Mouse (Mus musculus): ENCODE results near the gene Wdr26. TPM values are rescaled to one million over a fixed set of nuclear protein-coding genes. Genes with fewer than 3 reads are reported as not detected.
A peak's percentile ranks its signal among the peaks of the same experiment; 100 is the strongest.

The Wdr26 gene
- total RNA-seq (2022) = 100 to 1,000 TPM; 120 to 162 (median 149) TPM

- DNase-seq = peak; percentile 75
These were observed at the start of gene Wdr26 for GRCm38 (mm10) chr1:181211920-181212633. Gene Wdr26 (minus strand): TSS chr1:181212001.

DNA sequence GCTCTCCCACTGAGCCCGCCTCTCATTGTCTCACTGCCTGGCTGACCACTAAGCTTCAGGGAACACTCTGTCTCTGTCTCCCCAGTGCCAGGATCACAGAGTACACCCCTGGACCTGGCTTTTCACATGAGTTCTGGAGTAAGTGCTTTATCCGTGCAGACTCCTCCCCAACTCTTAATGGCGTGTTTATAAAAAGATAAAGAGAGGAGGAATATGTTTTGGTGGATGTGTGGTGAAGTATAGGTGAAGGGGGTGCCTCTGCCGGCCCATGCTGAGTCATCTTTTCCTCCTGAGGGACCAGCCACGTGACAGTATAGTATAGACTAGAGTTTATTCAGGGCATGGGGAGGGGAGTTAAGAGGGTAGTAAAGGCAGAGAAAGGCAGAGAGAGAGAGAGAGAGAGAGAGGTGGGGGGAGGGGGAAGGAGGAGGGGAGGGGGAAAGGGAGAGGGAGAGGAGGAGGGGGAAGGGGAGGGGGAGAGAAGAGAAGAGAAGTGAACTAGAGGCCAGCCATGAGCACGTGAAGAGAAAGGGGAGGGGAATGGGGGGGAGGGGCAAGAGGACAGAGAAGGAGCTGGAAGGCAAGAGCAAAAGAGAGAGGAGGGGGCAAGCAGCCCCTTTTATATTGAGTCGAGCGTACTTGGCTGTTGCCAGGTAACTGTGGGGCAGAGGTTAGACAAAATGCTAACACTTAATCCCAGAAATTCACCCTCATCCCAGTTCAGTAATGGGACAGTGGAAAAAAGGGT, 49.3 kb upstream of the Wdr26 start:
- DNase-seq = no peak

- DNase-seq = no peak
These were observed 48.6 kb upstream of the Wdr26 start for GRCm38 (mm10) chr1:181260422-181260821.

DNA sequence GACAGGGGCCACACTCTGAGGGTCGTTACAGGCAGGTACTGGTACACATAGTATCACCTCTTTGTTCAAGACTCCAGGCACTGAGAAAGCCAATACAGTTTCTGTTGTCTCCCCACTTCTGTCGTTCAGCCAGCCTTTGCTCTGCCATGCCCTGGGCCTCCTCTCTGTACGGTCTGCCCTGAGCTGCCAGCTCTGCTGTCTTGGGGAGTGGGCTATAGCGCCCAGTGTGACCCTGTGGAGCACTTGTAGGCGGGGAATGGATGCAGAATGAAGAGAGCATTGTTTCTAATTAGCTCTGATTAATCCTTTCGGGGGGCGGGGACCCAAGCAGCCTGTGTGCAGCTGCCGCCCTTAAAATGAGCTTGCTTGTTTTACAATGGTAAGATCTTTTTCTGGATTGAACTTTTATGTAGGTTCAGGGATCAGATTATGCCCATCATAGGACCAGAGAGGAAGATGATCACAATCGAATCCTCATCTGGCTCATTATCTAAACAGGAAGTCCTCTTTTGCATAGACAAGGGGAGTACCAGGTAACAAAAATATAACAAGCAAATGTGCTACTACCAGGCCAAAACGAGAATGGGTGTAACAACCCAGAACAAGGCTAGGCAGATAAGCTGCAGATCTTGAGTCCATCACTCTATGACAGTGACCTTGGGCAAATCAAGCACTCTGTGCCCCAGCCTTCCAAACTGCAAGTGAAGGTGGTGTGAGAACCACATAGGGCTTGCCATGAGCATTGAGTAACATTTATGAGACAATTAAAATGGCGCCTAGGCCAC, 48.0 kb upstream of the Wdr26 start:
- no peak for DNase-seq

- no peak for DNase-seq
These were observed 47.3 kb upstream of the Wdr26 start for GRCm38 (mm10) chr1:181259056-181259455.

- no peak for DNase-seq
These were observed 46.8 kb upstream of the Wdr26 start for GRCm38 (mm10) chr1:181258616-181259015.

- DNase-seq = peak; percentile 85
These were observed 46.1 kb upstream of the Wdr26 start for GRCm38 (mm10) chr1:181257585-181258555.

DNA sequence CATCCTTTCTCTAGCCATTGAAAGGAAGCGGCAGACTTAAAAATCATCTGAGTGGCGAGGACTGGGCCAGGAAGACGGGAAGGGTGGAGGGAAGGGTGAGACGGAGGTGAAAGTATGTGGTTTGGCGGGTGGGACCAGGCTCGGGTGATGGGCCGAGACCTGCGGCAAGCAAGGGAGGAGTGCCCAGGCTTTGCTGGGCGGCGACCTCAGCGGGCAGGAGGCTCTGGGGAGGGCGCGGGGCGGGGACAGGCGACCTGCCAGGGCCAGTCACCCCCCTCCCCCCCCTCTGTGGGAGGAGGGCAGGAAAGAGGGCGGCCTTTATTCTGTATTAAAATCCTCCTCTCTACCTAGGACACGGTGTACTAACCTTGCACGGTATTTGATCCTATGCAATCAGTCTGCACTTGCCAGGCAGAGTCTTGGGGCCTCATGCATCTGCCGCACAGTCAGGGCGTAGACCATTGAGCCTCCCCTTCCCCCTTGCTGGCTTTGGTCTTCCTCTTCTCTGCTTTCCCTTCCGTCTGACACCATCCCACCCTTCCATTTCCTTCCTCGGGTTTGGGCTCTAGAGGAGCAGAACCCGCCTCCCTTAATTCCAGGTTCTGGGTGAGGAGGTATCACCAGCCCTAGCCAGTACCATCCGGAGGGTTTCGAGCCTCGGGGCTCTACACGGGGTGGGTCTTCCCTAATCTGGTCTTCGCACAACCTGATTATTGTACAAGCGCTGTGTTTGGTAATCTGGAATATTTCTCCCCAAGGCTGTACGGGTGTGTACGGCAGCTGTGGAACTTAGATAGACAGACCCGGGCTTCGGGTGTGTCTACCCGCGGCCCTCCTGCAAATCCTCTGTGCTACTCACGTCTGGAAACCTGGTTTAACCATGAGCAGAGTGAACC, 45.1 kb upstream of the Wdr26 start:
- peak; percentile 81 for DNase-seq

GRCm38 (mm10) chr1:181255891-181256688, 44.3 kb upstream of the Wdr26 start:
- DNase-seq = peak; percentile 56

DNA sequence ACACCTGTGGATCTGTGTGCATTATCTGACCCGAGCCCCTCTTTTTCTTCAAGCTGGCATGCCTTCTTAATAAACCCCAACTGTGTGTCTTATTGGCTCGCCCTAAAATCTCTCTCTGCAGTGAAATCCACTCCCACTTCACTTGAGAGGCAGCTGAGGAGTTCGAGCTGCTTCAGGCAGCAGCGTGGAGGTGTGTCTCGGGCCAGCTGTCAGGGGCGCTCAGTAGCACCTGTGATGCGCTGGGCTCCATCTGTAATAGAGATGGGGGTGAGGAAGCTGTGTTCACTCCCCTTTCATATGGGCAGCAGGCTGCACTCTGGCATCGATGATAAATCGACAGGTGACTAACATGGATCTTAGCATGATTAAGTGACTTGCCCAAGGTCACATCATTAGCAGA, 43.6 kb upstream of the Wdr26 start:
- no peak for DNase-seq

DNA sequence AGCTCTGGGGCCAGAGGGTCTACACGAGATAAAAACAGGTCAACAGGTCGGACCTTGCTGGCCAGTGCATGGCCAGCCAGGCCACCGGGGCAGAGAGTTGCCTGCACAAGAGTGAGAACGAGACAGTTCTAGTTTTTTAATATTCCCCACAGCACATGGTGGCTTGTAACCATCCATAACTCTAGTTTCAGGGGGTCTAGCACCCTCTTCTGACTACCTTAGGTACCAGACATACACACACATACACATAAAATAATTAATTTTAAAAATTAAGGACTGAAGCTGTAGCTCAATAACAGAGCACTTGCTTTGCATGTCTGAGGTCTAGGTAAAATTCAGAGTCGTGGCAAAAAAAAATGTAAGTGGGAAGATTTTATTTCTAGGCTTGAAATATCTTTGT, 39.8 kb upstream of the Wdr26 start:
- no peak for DNase-seq

- DNase-seq = no peak
These were observed 39.2 kb upstream of the Wdr26 start for GRCm38 (mm10) chr1:181250961-181251360.

- DNase-seq = no peak
These were observed 37.7 kb upstream of the Wdr26 start for GRCm38 (mm10) chr1:181249537-181249936.

GRCm38 (mm10) chr1:181247175-181247574, 35.4 kb upstream of the Wdr26 start:
- DNase-seq = no peak

- no peak for DNase-seq
These were observed 34.8 kb upstream of the Wdr26 start for GRCm38 (mm10) chr1:181246487-181247138.

DNA sequence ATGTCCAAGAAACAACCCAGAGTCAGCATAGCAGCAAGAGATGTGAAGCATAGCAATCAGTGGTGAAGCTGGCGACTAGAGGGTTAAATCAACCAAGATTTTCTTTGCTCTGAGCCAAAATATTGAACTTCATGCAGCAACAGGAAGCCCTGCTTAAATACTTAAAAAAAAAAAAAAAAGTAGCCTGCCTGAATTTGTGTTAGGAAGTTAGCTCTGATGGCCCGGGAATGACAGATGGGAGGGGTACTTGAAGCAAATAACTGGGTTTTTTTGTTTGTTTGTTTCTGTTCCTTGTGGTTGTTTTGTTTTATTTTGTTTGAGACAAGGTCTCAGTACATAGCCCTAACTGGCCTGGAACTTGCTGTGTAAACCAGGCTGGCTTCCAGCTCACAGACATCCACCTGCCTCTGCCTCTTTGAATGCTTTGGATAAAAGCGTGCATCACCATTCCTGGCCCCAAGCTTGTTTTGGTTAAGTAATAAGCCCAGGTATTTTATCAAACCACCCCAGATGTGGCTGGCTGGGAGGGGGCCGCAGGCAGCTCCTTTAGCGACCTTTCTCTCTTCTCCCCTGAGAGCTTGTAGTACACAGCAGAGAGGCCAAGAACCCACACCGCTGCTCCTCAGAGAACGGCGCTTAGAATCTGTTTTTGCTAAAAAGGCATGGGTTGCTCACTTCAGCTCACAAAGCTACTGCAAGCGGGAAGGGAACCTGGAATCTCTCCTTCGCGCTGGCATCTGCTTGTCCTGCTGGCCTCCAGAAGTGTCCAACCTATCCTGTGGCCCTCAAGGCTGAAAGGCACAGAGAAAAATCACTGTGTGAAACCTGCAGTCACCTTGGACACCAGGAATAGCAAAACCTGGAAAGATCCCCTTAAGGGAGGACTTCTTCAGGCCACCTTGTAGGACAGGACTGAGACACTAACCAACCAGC, 34.0 kb upstream of the Wdr26 start:
- DNase-seq = no peak

DNA sequence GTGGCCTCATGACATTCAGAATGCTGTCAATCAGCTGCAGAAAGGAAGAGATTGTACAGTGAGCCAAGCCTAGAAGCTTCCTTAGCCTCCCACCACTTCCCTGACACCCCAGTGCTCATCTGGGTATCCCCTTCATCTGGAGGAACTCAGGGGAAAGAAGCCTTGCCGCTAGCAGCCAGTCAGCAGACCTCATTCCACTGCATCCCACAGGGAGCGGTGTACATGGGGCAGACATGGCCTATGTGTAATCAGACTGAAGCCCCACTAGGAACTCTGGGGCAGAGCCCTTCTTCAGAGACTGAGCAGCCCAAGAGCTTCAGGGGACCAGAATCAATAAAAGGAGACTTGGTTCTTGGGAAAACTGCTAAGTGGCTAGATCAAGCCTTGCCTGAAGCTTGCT, 33.3 kb upstream of the Wdr26 start:
- DNase-seq = no peak

GRCm38 (mm10) chr1:181241185-181241584, 29.4 kb upstream of the Wdr26 start:
- DNase-seq = no peak

Measured in adrenal gland, adult 8-10 months (tissue).